32 mouse cellular contexts compared by ENCODE assay signal in the genomic region with DNA sequence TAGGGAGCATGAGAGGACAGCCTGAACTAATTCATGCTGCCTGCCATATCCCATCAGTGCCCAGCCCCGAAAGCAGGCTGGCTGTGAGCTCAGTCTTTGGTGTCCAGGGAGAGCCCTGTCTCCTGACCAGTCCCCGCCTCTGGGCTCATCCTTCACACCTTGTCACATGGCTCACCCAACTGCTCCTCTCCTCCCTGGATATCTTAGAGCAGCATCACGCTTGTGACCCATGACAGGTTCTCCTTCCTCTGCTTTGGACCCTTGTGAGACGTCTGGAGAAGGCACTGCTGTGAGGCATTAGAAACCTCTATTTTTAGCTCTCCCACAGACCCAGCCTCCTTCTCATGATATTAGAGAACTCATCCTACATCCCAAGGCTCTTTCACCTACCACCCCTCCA. TPM values are rescaled to one million over a fixed set of nuclear protein-coding genes. Genes with fewer than 3 reads are reported as not detected.
A peak's percentile ranks its signal among the peaks of the same experiment; 100 is the strongest.
DNase-seq lines count a peak whose midpoint lies in the region; ATAC-seq and TF ChIP-seq lines count a peak whose summit lies in the region.
"Had no signal": no experiment of that assay in that cellular context is flagged by ENCODE, and none has a peak within 500 bp of the region (broad histone marks: within the 10 kb centered on the region; RNA-seq: fewer than 3 reads in every experiment).

No protein-coding gene starts in this region.

- intact Hi-C loops in heart, postnatal 14 days (cut with DNase I) = no loop called here

- ATAC-seq in liver, embryonic 15.5 days (ENCODE audit: insufficient read depth) = no peak
- no peak for ATAC-seq in liver, embryonic 11.5 days (replicated peaks; ENCODE audit: low FRiP score)
- ATAC-seq in liver, embryonic 16.5 days (ENCODE audit: low read depth) = no peak
- no peak for ATAC-seq in midbrain, embryonic 16.5 days
- ATAC-seq: inflammation-experienced regulatory T-cells, adult 6 months; Patski had no signal

- H3K36me3 ChIP-seq in heart, embryonic 10.5 days = peaks cover 23% of the 10 kb centered on the region
- 0 out of 2 replicates have a peak, but pooled peaks cover 3% of the 10 kb centered on the region for H3K36me3 ChIP-seq in liver, embryonic 15.5 days (replicated peaks)
- no peaks in the 10 kb centered on the region for H3K36me3 ChIP-seq in liver, embryonic 11.5 days (ENCODE audit: control insufficient read depth, insufficient read depth, low read length)
- H3K36me3 ChIP-seq in liver, embryonic 16.5 days (ENCODE audit: control insufficient read depth, insufficient read depth) = no peaks in the 10 kb centered on the region
- H3K36me3 ChIP-seq in midbrain, embryonic 16.5 days (ENCODE audit: control insufficient read depth, insufficient read depth, low read length) = no peaks in the 10 kb centered on the region
- H3K36me3 ChIP-seq: forebrain, embryonic 10.5 days; G1E; limb, embryonic 10.5 days; lung, embryonic 15.5 days; midbrain, embryonic 10.5 days had no signal

- no peak for TF ChIP-seq CTCF in bone marrow, adult 2 months (IDR thresholded peaks at IDR 0.05; ENCODE audit: control insufficient read depth, insufficient read depth, low read length)

- peaks cover 19% of the 10 kb centered on the region for H3K27me3 ChIP-seq in heart, embryonic 10.5 days (ENCODE audit: insufficient read depth, poor library complexity, severe bottlenecking)
- H3K27me3 ChIP-seq in liver, embryonic 15.5 days = peaks cover 89% of the 10 kb centered on the region
- H3K27me3 ChIP-seq in liver, embryonic 11.5 days (replicated peaks; ENCODE audit: control insufficient read depth, insufficient read depth, low read length) = peaks cover 52% of the 10 kb centered on the region
- peaks cover 67% of the 10 kb centered on the region for H3K27me3 ChIP-seq in liver, embryonic 16.5 days (ENCODE audit: control insufficient read depth, insufficient read depth, low read depth, low read length)
- H3K27me3 ChIP-seq in midbrain, embryonic 16.5 days (ENCODE audit: control insufficient read depth, insufficient read depth, low read depth, low read length) = no peaks in the 10 kb centered on the region; the same call in 1 of the 2 replicates
- H3K27me3 ChIP-seq: Patski had no signal

- no peaks in the 10 kb centered on the region for H3K9me3 ChIP-seq in heart, embryonic 10.5 days
- no peaks in the 10 kb centered on the region for H3K9me3 ChIP-seq in liver, embryonic 15.5 days (replicated peaks)
- no peaks in the 10 kb centered on the region for H3K9me3 ChIP-seq in liver, embryonic 11.5 days (ENCODE audit: control insufficient read depth, low read length)
- H3K9me3 ChIP-seq in liver, embryonic 16.5 days (replicated peaks; ENCODE audit: control insufficient read depth, low read length) = no peaks in the 10 kb centered on the region
- no peaks in the 10 kb centered on the region for H3K9me3 ChIP-seq in midbrain, embryonic 16.5 days (replicated peaks; ENCODE audit: control insufficient read depth, low read length, poor library complexity, severe bottlenecking)
- H3K9me3 ChIP-seq: forebrain, embryonic 10.5 days; G1E; limb, embryonic 10.5 days; lung, embryonic 15.5 days; midbrain, embryonic 10.5 days had no signal

- no peak overlapping the region for H3K9ac ChIP-seq in liver, embryonic 15.5 days
- no peak overlapping the region for H3K9ac ChIP-seq in liver, embryonic 11.5 days (ENCODE audit: low read depth, low read length)
- no peak overlapping the region for H3K9ac ChIP-seq in liver, embryonic 16.5 days (ENCODE audit: low read depth, low read length)
- no peak overlapping the region for H3K9ac ChIP-seq in midbrain, embryonic 16.5 days (ENCODE audit: low read depth, low read length)
- H3K9ac ChIP-seq: hindbrain, embryonic 14.5 days; lung, embryonic 15.5 days had no signal

- peak overlapping the region; percentile 58 for H3K4me2 ChIP-seq in liver, embryonic 15.5 days
- no peak overlapping the region; the same call in 1 of the 2 replicates for H3K4me2 ChIP-seq in liver, embryonic 11.5 days
- peak overlapping the region; percentile 4; the same call in 1 of the 2 replicates for H3K4me2 ChIP-seq in liver, embryonic 16.5 days (ENCODE audit: low read depth, low read length)
- H3K4me2 ChIP-seq in midbrain, embryonic 16.5 days (ENCODE audit: low read length) = no peak overlapping the region
- H3K4me2 ChIP-seq: hindbrain, embryonic 14.5 days had no signal

- peak overlapping the region; percentile 42; the same call in 1 of the 2 replicates for H3K27ac ChIP-seq in heart, embryonic 10.5 days
- H3K27ac ChIP-seq in liver, embryonic 15.5 days (replicated peaks) = peak overlapping the region; percentile 45; the same call in 1 of the 2 replicates
- no peak overlapping the region for H3K27ac ChIP-seq in liver, embryonic 11.5 days (ENCODE audit: low read depth, low read length)
- H3K27ac ChIP-seq in bone marrow, adult 2 months (ENCODE audit: control insufficient read depth, insufficient read depth, low read depth, low read length, poor library complexity) = peak overlapping the region; percentile 90
- H3K27ac ChIP-seq in liver, embryonic 16.5 days (ENCODE audit: low read length) = no peak overlapping the region
- no peak overlapping the region for H3K27ac ChIP-seq in midbrain, embryonic 16.5 days (ENCODE audit: low read length)
- H3K27ac ChIP-seq: hindbrain, embryonic 14.5 days; limb, embryonic 10.5 days; midbrain, embryonic 10.5 days had no signal

- H3K4me1 ChIP-seq in heart, embryonic 10.5 days = peaks cover 61% of the 10 kb centered on the region
- peaks cover 14% of the 10 kb centered on the region for H3K4me1 ChIP-seq in liver, embryonic 15.5 days (replicated peaks)
- H3K4me1 ChIP-seq in liver, embryonic 11.5 days (replicated peaks; ENCODE audit: control insufficient read depth, insufficient read depth, low read length) = peaks cover 13% of the 10 kb centered on the region
- H3K4me1 ChIP-seq in bone marrow, adult 2 months (ENCODE audit: control insufficient read depth, insufficient read depth, low read length) = peaks cover 9% of the 10 kb centered on the region; the same call in 1 of the 2 replicates
- H3K4me1 ChIP-seq in liver, embryonic 16.5 days (ENCODE audit: control insufficient read depth, low read depth, low read length) = no peaks in the 10 kb centered on the region; the same call in none of the 2 replicates
- peaks cover 15% of the 10 kb centered on the region for H3K4me1 ChIP-seq in midbrain, embryonic 16.5 days (ENCODE audit: control insufficient read depth, insufficient read depth, low read length)

- 51% methylated on average over 4 of the region's 4 CpGs for whole genome bisulfite sequencing in heart, embryonic 10.5 days
- WGBS in liver, embryonic 15.5 days (ENCODE audit: insufficient replicate concordance) = 33% methylated on average over 4 of the region's 4 CpGs
- 60% methylated on average over 4 of the region's 4 CpGs for WGBS in liver, embryonic 11.5 days
- WGBS in bone marrow, adult 2 months = 49% methylated on average over 4 of the region's 4 CpGs
- 42% methylated on average over 4 of the region's 4 CpGs for WGBS in liver, embryonic 16.5 days (ENCODE audit: insufficient replicate concordance)
- 73% methylated on average over 4 of the region's 4 CpGs for WGBS in midbrain, embryonic 16.5 days

- H3K4me3 ChIP-seq in heart, embryonic 10.5 days = no peak overlapping the region
- peak overlapping the region; percentile 21 for H3K4me3 ChIP-seq in liver, embryonic 15.5 days (replicated peaks)
- H3K4me3 ChIP-seq in liver, embryonic 11.5 days (ENCODE audit: low read depth, low read length) = no peak overlapping the region
- peak overlapping the region; percentile 84 for H3K4me3 ChIP-seq in bone marrow, adult 2 months (replicated peaks; ENCODE audit: control insufficient read depth, low read depth, low read length)
- H3K4me3 ChIP-seq in liver, embryonic 16.5 days (ENCODE audit: low read depth, low read length) = 0 out of 2 replicates have a peak overlapping the region, but pooled peaks have one; percentile 10
- H3K4me3 ChIP-seq in midbrain, embryonic 16.5 days (ENCODE audit: low read depth, low read length) = no peak overlapping the region
- H3K4me3 ChIP-seq: forebrain, embryonic 10.5 days; left cerebral cortex, adult 2 months; limb, embryonic 10.5 days; lung, embryonic 15.5 days; midbrain, embryonic 10.5 days had no signal

- TF ChIP-seq POLR2A in bone marrow, adult 2 months (IDR thresholded peaks at IDR 0.05; ENCODE audit: borderline replicate concordance, control insufficient read depth, low read depth, low read length) = no peak

- DNase-seq in heart, embryonic 10.5 days (ENCODE audit: low spot score) = peak; percentile 61
- DNase-seq in heart, postnatal 14 days = no peak
- DNase-seq in liver, embryonic 11.5 days (ENCODE audit: low spot score) = no peak
- DNase-seq: adrenal gland, postnatal 36 days; cerebellum, adult 11-12 months; cerebellum, postnatal 10 days; heart, postnatal 36 days; kidney, adult 8-10 months; lung, postnatal 36 days; right cerebral cortex, postnatal 25 days had no signal

RNA-seq across cellular contexts. Expression of a gene that starts 3.1 kb away (rescaled TPM):
- polyA plus RNA-seq in heart, embryonic 10.5 days (2016; fragmentation: Nextera tagmentation; extraction: Ambion mirVana) = 25.7 and 33.4 TPM in 2 replicates
- total RNA-seq in heart, postnatal 14 days (2021) = 10 to 100 TPM; 18.1 to 18.3 TPM
- 10.8 and 11.1 TPM in 2 replicates for polyA plus RNA-seq in liver, embryonic 15.5 days (2015; fragmentation: Nextera tagmentation; extraction: Ambion mirVana)
- polyA plus RNA-seq in liver, embryonic 11.5 days (2014; fragmentation: Nextera tagmentation; extraction: Ambion mirVana) = 12.1 and 12.5 TPM in 2 replicates
- 13.0 and 46.2 TPM in 2 replicates for polyA plus RNA-seq in bone marrow, adult 2 months (2011; ENCODE audit: insufficient read depth, insufficient read length, low replicate concordance, missing spikeins)
- polyA plus RNA-seq in liver, embryonic 16.5 days (2015; fragmentation: Nextera tagmentation; extraction: Ambion mirVana) = 9.6 and 10.4 TPM in 2 replicates
- polyA plus RNA-seq in midbrain, embryonic 16.5 days (2015; fragmentation: Nextera tagmentation; extraction: Ambion mirVana) = 8.1 and 8.7 TPM in 2 replicates
- polyA plus RNA-seq: G1E had no signal

RNA-seq across cellular contexts. Expression of a gene that starts 6.3 kb away (rescaled TPM):
- polyA plus RNA-seq in heart, embryonic 10.5 days (2016; fragmentation: Nextera tagmentation; extraction: Ambion mirVana) = not detected in 2 replicates
- total RNA-seq in heart, postnatal 14 days (2021) = not detected
- not detected in 2 replicates for polyA plus RNA-seq in liver, embryonic 15.5 days (2015; fragmentation: Nextera tagmentation; extraction: Ambion mirVana)
- not detected in 2 replicates for polyA plus RNA-seq in liver, embryonic 11.5 days (2014; fragmentation: Nextera tagmentation; extraction: Ambion mirVana)
- polyA plus RNA-seq in bone marrow, adult 2 months (2011; ENCODE audit: insufficient read depth, insufficient read length, low replicate concordance, missing spikeins) = not detected in 2 replicates
- not detected in 2 replicates for polyA plus RNA-seq in liver, embryonic 16.5 days (2015; fragmentation: Nextera tagmentation; extraction: Ambion mirVana)
- not detected in 2 replicates for polyA plus RNA-seq in midbrain, embryonic 16.5 days (2015; fragmentation: Nextera tagmentation; extraction: Ambion mirVana)
- total RNA-seq: adrenal gland, adult 18-20 months; adrenal gland, postnatal 36 days; CH12.LX; G1E; gastrocnemius, postnatal 4 days; heart, postnatal 36 days; layer of hippocampus, postnatal 10 days; left cerebral cortex, adult 2 months; liver, adult 2 months; neutrophil, adult 5-6 weeks had no signal
- polyA plus RNA-seq: cortical plate, adult 2 months; embryonic facial prominence, embryonic 11.5 days; forebrain, embryonic 10.5 days; G1E; hindbrain, embryonic 14.5 days; inflammation-experienced regulatory T-cells, adult 6 months; limb, embryonic 10.5 days; liver, adult 2 months; lung, embryonic 15.5 days; midbrain, embryonic 10.5 days; Patski; stomach, embryonic 14.5 days had no signal

RNA-seq across cellular contexts. Expression of a gene that starts 32.7 kb away (rescaled TPM):
- 75.2 and 81.1 TPM in 2 replicates for polyA plus RNA-seq in heart, embryonic 10.5 days (2016; fragmentation: Nextera tagmentation; extraction: Ambion mirVana)
- total RNA-seq in heart, postnatal 14 days (2021) = 100 to 1,000 TPM; 135 TPM
- 18.1 and 18.2 TPM in 2 replicates for polyA plus RNA-seq in liver, embryonic 15.5 days (2015; fragmentation: Nextera tagmentation; extraction: Ambion mirVana)
- 52.0 and 52.7 TPM in 2 replicates for polyA plus RNA-seq in liver, embryonic 11.5 days (2014; fragmentation: Nextera tagmentation; extraction: Ambion mirVana)
- polyA plus RNA-seq in bone marrow, adult 2 months (2011; ENCODE audit: insufficient read depth, insufficient read length, low replicate concordance, missing spikeins) = 20.6 and 37.0 TPM in 2 replicates
- polyA plus RNA-seq in liver, embryonic 16.5 days (2015; fragmentation: Nextera tagmentation; extraction: Ambion mirVana) = 13.5 and 14.0 TPM in 2 replicates
- 89.1 and 98.2 TPM in 2 replicates for polyA plus RNA-seq in midbrain, embryonic 16.5 days (2015; fragmentation: Nextera tagmentation; extraction: Ambion mirVana)

Comparison
In these comparisons a context has a peak if more than half of its experiments do, and no peak if none do; other contexts are left out.
1. H3K27ac ChIP-seq: peak in heart, embryonic 10.5 days (single experiment), liver, embryonic 15.5 days (single experiment) and bone marrow, adult 2 months (single experiment); none in liver, embryonic 11.5 days (single experiment), liver, embryonic 16.5 days (single experiment) and midbrain, embryonic 16.5 days (single experiment).
2. H3K4me3 ChIP-seq: peak in liver, embryonic 15.5 days (single experiment), bone marrow, adult 2 months (single experiment) and liver, embryonic 16.5 days (single experiment); none in heart, embryonic 10.5 days (single experiment), liver, embryonic 11.5 days (single experiment) and midbrain, embryonic 16.5 days (single experiment).
3. H3K4me2 ChIP-seq: peak in liver, embryonic 15.5 days (single experiment) and liver, embryonic 16.5 days (single experiment); none in liver, embryonic 11.5 days (single experiment) and midbrain, embryonic 16.5 days (single experiment).